Mouse (Mus musculus): ENCODE results near the gene Nfya. TPM values are rescaled to one million over a fixed set of nuclear protein-coding genes. Genes with fewer than 3 reads are reported as not detected.

Nfya gene
- 10 to 100 TPM; 24.3 to 26.5 TPM for total RNA-seq (2021)
- long read RNA-seq, experiment 1, partial matches to known transcripts, result 1 of 7 reads
- long read RNA-seq, experiment 1, other reads (novel, unspliced or antisense), result 3 of 7 reads
- long read RNA-seq, experiment 2, partial matches to known transcripts, result 1 of 6 reads
- long read RNA-seq, experiment 2, other reads (novel, unspliced or antisense), result 1 of 6 reads

- intact Hi-C loops (cut with DNase I), result loop anchor here (5.0 kb wide), 1 partner anchor 132 kb away; no protein-coding TSS in a partner anchor
- DNase-seq, result peak; percentile 100
These were observed at the start of gene Nfya, which contains the start of gene Oard1 for GRCm38 (mm10) chr17:48409380-48410298. Gene Nfya (minus strand): TSS chr17:48409906. Gene Oard1 (plus strand): TSS chr17:48410014.

- no peak for DNase-seq
- intact Hi-C loops (cut with DNase I), result no loop called here
These were observed 48.4 kb upstream of the Nfya start for GRCm38 (mm10) chr17:48457971-48458653.

- DNase-seq, result no peak
- intact Hi-C loops (cut with DNase I), result no loop called here
These were observed 46.2 kb upstream of the Nfya start for GRCm38 (mm10) chr17:48455955-48456354.

GRCm38 (mm10) chr17:48454688-48455087, 45.0 kb upstream of the Nfya start, which contains the start of gene Unc5cl:
Gene Unc5cl (plus strand): TSS chr17:48454901.
- no peak for DNase-seq
- intact Hi-C loops (cut with DNase I), result no loop called here

GRCm38 (mm10) chr17:48454190-48454589, 44.5 kb upstream of the Nfya start:
- DNase-seq, result no peak

GRCm38 (mm10) chr17:48453489-48453888, 43.8 kb upstream of the Nfya start:
- intact Hi-C loops (cut with DNase I), result no loop called here
- DNase-seq, result no peak

More at GRCm38 (mm10) chr17:48454190-48454589, 44.5 kb upstream of the Nfya start:
- intact Hi-C loops (cut with DNase I), result no loop called here

GRCm38 (mm10) chr17:48451753-48452444, 42.2 kb upstream of the Nfya start:
- intact Hi-C loops (cut with DNase I), result no loop called here
- DNase-seq, result no peak

- DNase-seq, result no peak
- intact Hi-C loops (cut with DNase I), result no loop called here
These were observed 41.6 kb upstream of the Nfya start, which contains the start of gene Tspo2 for GRCm38 (mm10) chr17:48451353-48451675. Gene Tspo2 (minus strand): TSS chr17:48451522.

- intact Hi-C loops (cut with DNase I), result no loop called here
- no peak for DNase-seq
These were observed 41.1 kb upstream of the Nfya start for GRCm38 (mm10) chr17:48450666-48451352.

GRCm38 (mm10) chr17:48447675-48448074, 38.0 kb upstream of the Nfya start:
- intact Hi-C loops (cut with DNase I), result no loop called here
- DNase-seq, result no peak

- intact Hi-C loops (cut with DNase I), result no loop called here
- no peak for DNase-seq
These were observed 33.9 kb upstream of the Nfya start for GRCm38 (mm10) chr17:48443542-48444145.

GRCm38 (mm10) chr17:48442745-48443457, 33.2 kb upstream of the Nfya start:
- intact Hi-C loops (cut with DNase I), result no loop called here
- no peak for DNase-seq

- intact Hi-C loops (cut with DNase I), result no loop called here
- peak; percentile 46 to 62 for DNase-seq
These were observed 27.8 kb upstream of the Nfya start for GRCm38 (mm10) chr17:48437421-48437911.

- intact Hi-C loops (cut with DNase I), result no loop called here
- DNase-seq, result peak; percentile 35 to 57
These were observed 26.8 kb upstream of the Nfya start for GRCm38 (mm10) chr17:48436487-48436886.

- DNase-seq, result no peak
- intact Hi-C loops (cut with DNase I), result no loop called here
These were observed 24.8 kb upstream of the Nfya start for GRCm38 (mm10) chr17:48434479-48434878.

- no peak for DNase-seq
- intact Hi-C loops (cut with DNase I), result no loop called here
These were observed 24.1 kb upstream of the Nfya start for GRCm38 (mm10) chr17:48433689-48434330.

- intact Hi-C loops (cut with DNase I), result no loop called here
- no peak for DNase-seq
These were observed 23.4 kb upstream of the Nfya start for GRCm38 (mm10) chr17:48433006-48433655.
